Mouse (Mus musculus) CH12.LX (cell line): ENCODE measurements around the gene St6gal1.

ENCODE experiments used
- CTCF ChIP-seq, 2 experiments: IDR thresholded peaks in 1 of 2; conservative IDR thresholded peaks in 1 of 2; 2 replicates each; pipeline ENCODE4 v1.5.1; 2011 to 2012; ENCODE audit warnings: low read depth in 2 of 2, low read length in 2 of 2, improper control_type of control experiment in 1 of 2, inconsistent platforms in 1 of 2, mild to moderate bottlenecking in 1 of 2, moderate library complexity in 1 of 2
- ELF1 ChIP-seq: IDR thresholded peaks from 2 replicates; pipeline ENCODE4 v1.6.1; 2014; ENCODE audit warnings: low read depth, mild to moderate bottlenecking, inconsistent platforms, low read length, improper control_type of control experiment
- EP300 ChIP-seq: IDR thresholded peaks from 2 replicates; pipeline ENCODE4 v1.6.1; 2011; ENCODE audit warnings: low read length, improper control_type of control experiment
- MAZ ChIP-seq: IDR thresholded peaks from 2 replicates; pipeline ENCODE4 v1.6.1; 2012; ENCODE audit warnings: low read depth, mild to moderate bottlenecking, inconsistent platforms, low read length, improper control_type of control experiment, moderate library complexity
- MEF2A ChIP-seq: IDR thresholded peaks from 2 replicates; pipeline ENCODE4 v1.6.1; 2014; ENCODE audit warnings: low read depth, mild to moderate bottlenecking, inconsistent platforms, low read length, improper control_type of control experiment, borderline replicate concordance
- POLR2A ChIP-seq: IDR thresholded peaks from 2 replicates; pipeline ENCODE4 v1.6.1; 2011; ENCODE audit warnings: low read depth, mild to moderate bottlenecking, improper control_type of control experiment, low read length
- POLR2AphosphoS2 ChIP-seq: IDR thresholded peaks from 2 replicates; pipeline ENCODE4 v1.6.1; 2011; ENCODE audit warnings: low read depth, low read length, improper control_type of control experiment
- SIN3A ChIP-seq: IDR thresholded peaks from 2 replicates; pipeline ENCODE4 v1.6.1; 2012; ENCODE audit warnings: low read length, improper control_type of control experiment, inconsistent platforms
- TBP ChIP-seq: conservative IDR thresholded peaks from 2 replicates; pipeline ENCODE4 v1.6.1; 2011; ENCODE audit warnings: low read depth, low read length, improper control_type of control experiment
- USF1 ChIP-seq: IDR thresholded peaks from 2 replicates; pipeline ENCODE4 v1.6.1; 2014; ENCODE audit warnings: low read depth, mild to moderate bottlenecking, inconsistent platforms, low read length, improper control_type of control experiment
- ZC3H11A ChIP-seq: IDR thresholded peaks from 2 replicates; pipeline ENCODE4 v1.6.1; 2012; ENCODE audit warnings: low read depth, mild to moderate bottlenecking, inconsistent platforms, low read length, improper control_type of control experiment
- ZMIZ1 ChIP-seq: IDR thresholded peaks from 2 replicates; pipeline ENCODE4 v1.6.1; 2012; ENCODE audit warnings: low read depth, mild to moderate bottlenecking, inconsistent platforms, low read length, improper control_type of control experiment
- ZNF384 ChIP-seq: IDR thresholded peaks from 2 replicates; pipeline ENCODE4 v1.6.1; 2012; ENCODE audit warnings: low read depth, low read length, improper control_type of control experiment, inconsistent platforms

DNA sequence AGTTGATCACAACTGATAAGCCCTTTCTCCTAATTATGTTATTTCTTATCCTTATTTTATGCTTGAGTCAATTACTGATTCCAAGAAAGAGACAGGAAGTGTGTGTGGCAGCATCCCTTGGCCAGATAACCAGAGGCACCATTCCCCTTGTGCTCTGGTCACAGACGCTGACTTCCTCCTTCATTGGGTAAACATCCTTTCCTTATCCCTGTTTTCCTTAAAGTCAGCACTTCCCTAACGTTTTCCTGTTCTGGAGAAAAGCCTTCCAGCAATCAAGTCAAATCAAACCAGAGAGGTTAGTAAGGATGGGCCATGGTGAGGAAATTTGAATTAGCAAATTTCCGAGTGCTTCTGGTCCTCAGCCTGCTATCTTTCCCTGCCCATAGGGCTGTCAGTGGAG, 48.6 kb upstream of the St6gal1 start:
- TF ChIP-seq CTCF (conservative IDR thresholded peaks at IDR 0.05 in 1 of 2, IDR thresholded peaks at IDR 0.05 in 1 of 2; ENCODE audit: low read depth in 2 of 2, low read length in 2 of 2) (no peak), MEF2A (no peak), POLR2AphosphoS2 (no peak), ZC3H11A (no peak), MAZ (no peak), POLR2A (no peak), ELF1 (no peak), EP300 (no peak), ZNF384 (no peak), SIN3A (no peak), ZMIZ1 (no peak), USF1 (no peak), TBP (no peak)
